Mouse (Mus musculus) frontal cortex, adult (tissue): ENCODE data around the gene B230118H07Rik.

Source experiments
- ATAC-seq: cut with Nextera tagmentation; 2 replicates; pipeline ENCODE4 v1.9.2; 2017; ENCODE audit warnings: mild to moderate bottlenecking, moderate library complexity, mixed read lengths; ENCODE audit not compliant: low TSS enrichment

The B230118H07Rik gene

GRCm38 (mm10) chr2:101638979-101639839 is 10.1 kb downstream of the B230118H07Rik start:
- no peak for ATAC-seq

GRCm38 (mm10) chr2:101628297-101629236 is 20.8 kb downstream of the B230118H07Rik start:
- peak; percentile 99 for ATAC-seq

- ATAC-seq: no peak
These were observed 22.1 kb downstream of the B230118H07Rik start for GRCm38 (mm10) chr2:101627227-101627626.

GRCm38 (mm10) chr2:101624526-101624925 is 24.8 kb downstream of the B230118H07Rik start, which contains the start of gene Rag2:
Gene Rag2 (plus strand): TSS chr2:101624718.
- no peak for ATAC-seq

- ATAC-seq: no peak
These were observed 25.3 kb downstream of the B230118H07Rik start for GRCm38 (mm10) chr2:101624011-101624410.

GRCm38 (mm10) chr2:101623042-101623441 is 26.3 kb downstream of the B230118H07Rik start:
- no peak for ATAC-seq

GRCm38 (mm10) chr2:101621611-101622010 is 27.7 kb downstream of the B230118H07Rik start:
- ATAC-seq: no peak

GRCm38 (mm10) chr2:101620899-101621298 is 28.4 kb downstream of the B230118H07Rik start:
- ATAC-seq: no peak

GRCm38 (mm10) chr2:101618373-101618772 is 31.0 kb downstream of the B230118H07Rik start:
- ATAC-seq: no peak

GRCm38 (mm10) chr2:101615464-101616305 is 33.6 kb downstream of the B230118H07Rik start:
- peak; percentile 70 for ATAC-seq

GRCm38 (mm10) chr2:101610861-101611260 is 38.5 kb downstream of the B230118H07Rik start:
- ATAC-seq: no peak

- no peak for ATAC-seq
These were observed 41.0 kb downstream of the B230118H07Rik start for GRCm38 (mm10) chr2:101608232-101608894.

GRCm38 (mm10) chr2:101603099-101603498 is 46.2 kb downstream of the B230118H07Rik start:
- no peak for ATAC-seq

GRCm38 (mm10) chr2:101600703-101601102 is 48.6 kb downstream of the B230118H07Rik start:
- ATAC-seq: peak; percentile 53

- ATAC-seq: peak; percentile 47
These were observed 50.8 kb downstream of the B230118H07Rik start for GRCm38 (mm10) chr2:101598190-101599181.

- 0 out of 2 replicates have a peak, but pooled peaks have one; percentile 32 for ATAC-seq
These were observed 52.1 kb downstream of the B230118H07Rik start for GRCm38 (mm10) chr2:101597186-101597585.

- ATAC-seq: no peak
These were observed 54.7 kb downstream of the B230118H07Rik start for GRCm38 (mm10) chr2:101594681-101595080.

- no peak for ATAC-seq
These were observed 56.4 kb downstream of the B230118H07Rik start for GRCm38 (mm10) chr2:101592886-101593285.
